Mouse (Mus musculus) CD8-positive naive resting alpha-beta T cell, adult 2 months (primary cell): Measurements from ENCODE around the gene Col17a1.

Source experiments
- DNase-seq, 2 experiments: peaks; one replicate each; pipeline ENCODE4 v3.0.0; 2022; ENCODE audit warnings: low read depth in 2 of 2, low spot score in 2 of 2

The Col17a1 gene

GRCm38 (mm10) chr19:47608513-47608912, 83.4 kb downstream of the Col17a1 start:
- no peak for DNase-seq
